In genomic region chr9:71320246-71321155, GRCm38 (mm10) we compare ENCODE assay signal across 10 mouse cellular contexts.
DNase-seq lines count a peak whose midpoint lies in the region; ATAC-seq and TF ChIP-seq lines count a peak whose summit lies in the region.
"Had no signal": no experiment of that assay in that cellular context is flagged by ENCODE, and none has a peak within 500 bp of the region (broad histone marks: within the 10 kb centered on the region; RNA-seq: fewer than 3 reads in every experiment).

No protein-coding gene starts in this region.

- no peaks in the 10 kb centered on the region for H3K9me3 ChIP-seq in heart, embryonic 10.5 days
- H3K9me3 ChIP-seq in heart, embryonic 11.5 days (replicated peaks; ENCODE audit: control insufficient read depth, low read length): no peaks in the 10 kb centered on the region
- no peaks in the 10 kb centered on the region for H3K9me3 ChIP-seq in midbrain, postnatal 0 days (ENCODE audit: low read length)
- H3K9me3 ChIP-seq in midbrain, embryonic 11.5 days (ENCODE audit: control insufficient read depth, low read length): no peaks in the 10 kb centered on the region
- H3K9me3 ChIP-seq: forebrain, embryonic 10.5 days had no signal

- no peak for ATAC-seq in heart, embryonic 11.5 days (replicated peaks; ENCODE audit: insufficient number of reproducible peaks, low FRiP score, low TSS enrichment)
- ATAC-seq in midbrain, postnatal 0 days (ENCODE audit: low FRiP score): no peak
- no peak for ATAC-seq in midbrain, embryonic 11.5 days (ENCODE audit: low FRiP score)
- no peak for ATAC-seq in frontal cortex, adult (ENCODE audit: low TSS enrichment)

- H3K36me3 ChIP-seq in heart, embryonic 10.5 days: no peaks in the 10 kb centered on the region
- no peaks in the 10 kb centered on the region for H3K36me3 ChIP-seq in heart, embryonic 11.5 days (ENCODE audit: control insufficient read depth, insufficient read depth, low read length)
- H3K36me3 ChIP-seq in midbrain, postnatal 0 days (ENCODE audit: insufficient read depth, low read length): no peaks in the 10 kb centered on the region
- no peaks in the 10 kb centered on the region for H3K36me3 ChIP-seq in midbrain, embryonic 11.5 days (ENCODE audit: control insufficient read depth, insufficient read depth, low read length)
- H3K36me3 ChIP-seq: forebrain, embryonic 10.5 days had no signal

- no peak for DNase-seq in heart, embryonic 10.5 days (ENCODE audit: low spot score)
- peak; percentile 22 for DNase-seq in midbrain, postnatal 0 days (ENCODE audit: low spot score)
- no peak for DNase-seq in midbrain, embryonic 11.5 days (ENCODE audit: low spot score, missing footprints)
- peak; percentile 16 for DNase-seq in c-Kit-positive CD71-positive TER-119-negative erythroid progenitor cells, embryonic 14.5 days (ENCODE audit: low read depth)
- peak; percentile 2 for DNase-seq in telencephalon, adult 2 months (ENCODE audit: low read depth, low spot score)
- no peak for DNase-seq in layer of hippocampus, adult 11-12 months (ENCODE audit: low spot score)
- DNase-seq: right cerebral cortex, postnatal 14 days had no signal

- TF ChIP-seq CTCF in midbrain, postnatal 0 days (IDR thresholded peaks at IDR 0.05): peak; percentile 25

- WGBS in heart, embryonic 10.5 days: 47% methylated on average over 11 of the region's 11 CpGs
- 49% methylated on average over 11 of the region's 11 CpGs for WGBS in heart, embryonic 11.5 days (ENCODE audit: insufficient replicate concordance)
- WGBS in midbrain, postnatal 0 days: 51% methylated on average over 11 of the region's 11 CpGs
- 47% methylated on average over 11 of the region's 11 CpGs for WGBS in midbrain, embryonic 11.5 days

- 0 out of 2 replicates have a peak overlapping the region, but pooled peaks have one; percentile 16 for H3K27ac ChIP-seq in heart, embryonic 10.5 days
- H3K27ac ChIP-seq in heart, embryonic 11.5 days (ENCODE audit: low read depth, low read length): no peak overlapping the region
- no peak overlapping the region for H3K27ac ChIP-seq in midbrain, postnatal 0 days (ENCODE audit: low read depth, low read length)
- H3K27ac ChIP-seq in midbrain, embryonic 11.5 days (ENCODE audit: low read depth, low read length): no peak overlapping the region
- H3K27ac ChIP-seq: forebrain, embryonic 10.5 days had no signal

- no peak overlapping the region for H3K4me2 ChIP-seq in heart, embryonic 11.5 days
- H3K4me2 ChIP-seq in midbrain, postnatal 0 days (ENCODE audit: low read depth, low read length, poor library complexity, severe bottlenecking): no peak overlapping the region
- H3K4me2 ChIP-seq in midbrain, embryonic 11.5 days: no peak overlapping the region

- peaks cover 37% of the 10 kb centered on the region for H3K4me1 ChIP-seq in heart, embryonic 10.5 days
- H3K4me1 ChIP-seq in heart, embryonic 11.5 days (ENCODE audit: control insufficient read depth, insufficient read depth, low read length): peaks cover 11% of the 10 kb centered on the region
- no peaks in the 10 kb centered on the region for H3K4me1 ChIP-seq in midbrain, postnatal 0 days (ENCODE audit: insufficient read depth, low read length)
- no peaks in the 10 kb centered on the region for H3K4me1 ChIP-seq in midbrain, embryonic 11.5 days (ENCODE audit: control insufficient read depth, insufficient read depth, low read length)

- H3K27me3 ChIP-seq in heart, embryonic 10.5 days (ENCODE audit: insufficient read depth, poor library complexity, severe bottlenecking): peaks cover 4% of the 10 kb centered on the region; the same call in 1 of the 2 replicates
- no peaks in the 10 kb centered on the region; the same call in 1 of the 2 replicates for H3K27me3 ChIP-seq in heart, embryonic 11.5 days (ENCODE audit: control insufficient read depth, insufficient read depth, low read length)
- H3K27me3 ChIP-seq in midbrain, postnatal 0 days (ENCODE audit: insufficient read depth, low read length): no peaks in the 10 kb centered on the region
- H3K27me3 ChIP-seq in midbrain, embryonic 11.5 days (ENCODE audit: control insufficient read depth, insufficient read depth, low read length): no peaks in the 10 kb centered on the region

- no peak overlapping the region for H3K9ac ChIP-seq in heart, embryonic 11.5 days (ENCODE audit: low read depth, low read length)
- H3K9ac ChIP-seq in midbrain, postnatal 0 days (replicated peaks; ENCODE audit: low read length, poor library complexity, severe bottlenecking): no peak overlapping the region
- H3K9ac ChIP-seq in midbrain, embryonic 11.5 days (ENCODE audit: low read length): no peak overlapping the region

- H3K4me3 ChIP-seq in heart, embryonic 10.5 days: no peak overlapping the region
- H3K4me3 ChIP-seq in heart, embryonic 11.5 days (ENCODE audit: low read depth, low read length): no peak overlapping the region
- no peak overlapping the region for H3K4me3 ChIP-seq in midbrain, postnatal 0 days (ENCODE audit: low read depth, low read length)
- no peak overlapping the region for H3K4me3 ChIP-seq in midbrain, embryonic 11.5 days (ENCODE audit: low read depth, low read length)
- H3K4me3 ChIP-seq: forebrain, embryonic 10.5 days had no signal

Comparison
In these comparisons a context has a peak if more than half of its experiments do, and no peak if none do; other contexts are left out.
1. DNase-seq: peak in midbrain, postnatal 0 days (single experiment), c-Kit-positive CD71-positive TER-119-negative erythroid progenitor cells, embryonic 14.5 days (single experiment) and telencephalon, adult 2 months (single experiment); none in heart, embryonic 10.5 days (single experiment), midbrain, embryonic 11.5 days (single experiment) and layer of hippocampus, adult 11-12 months (single experiment).